Mouse (Mus musculus): ENCODE data around the gene Rps6kl1. TPM values are rescaled to one million over a fixed set of nuclear protein-coding genes. Genes with fewer than 3 reads are reported as not detected.

Gene Rps6kl1
- polyA plus RNA-seq, 1 experiment from 2014 or later: 1.4 TPM

DNA sequence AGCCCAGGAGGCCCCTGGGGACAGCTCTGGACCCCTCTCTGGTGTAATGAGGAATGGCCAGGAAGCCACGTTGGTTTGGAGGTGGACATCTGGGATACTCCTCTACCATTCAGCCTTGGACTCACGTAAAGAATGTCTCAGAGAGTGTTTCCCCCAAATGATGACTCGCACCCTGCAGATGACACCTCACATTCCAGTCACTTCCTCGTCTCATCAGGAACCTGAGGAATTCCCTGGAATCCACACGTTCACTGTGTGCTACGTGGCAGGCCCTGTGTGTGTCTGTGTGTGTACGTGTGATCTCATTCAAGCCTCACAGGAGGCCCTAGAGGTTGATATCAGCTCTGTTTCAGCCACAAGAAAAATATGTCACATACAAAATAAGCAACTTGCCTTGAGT is 35.3 kb upstream of the Rps6kl1 start:
- H3K9ac ChIP-seq: no peak overlapping the region
- H3K4me2 ChIP-seq: no peak overlapping the region
- H3K27ac ChIP-seq: no peak overlapping the region
- ATAC-seq (ENCODE audit: borderline replicate concordance, extremely low read depth, low FRiP score, low TSS enrichment): no peak
- H3K4me1 ChIP-seq: peaks cover 18% of the 10 kb centered on the region
- no peaks in the 10 kb centered on the region for H3K9me3 ChIP-seq
- H3K4me3 ChIP-seq: no peak overlapping the region
- H3K27me3 ChIP-seq: no peaks in the 10 kb centered on the region
- no peaks in the 10 kb centered on the region for H3K36me3 ChIP-seq
- 61% methylated on average over 7 of the region's 7 CpGs for WGBS

DNA sequence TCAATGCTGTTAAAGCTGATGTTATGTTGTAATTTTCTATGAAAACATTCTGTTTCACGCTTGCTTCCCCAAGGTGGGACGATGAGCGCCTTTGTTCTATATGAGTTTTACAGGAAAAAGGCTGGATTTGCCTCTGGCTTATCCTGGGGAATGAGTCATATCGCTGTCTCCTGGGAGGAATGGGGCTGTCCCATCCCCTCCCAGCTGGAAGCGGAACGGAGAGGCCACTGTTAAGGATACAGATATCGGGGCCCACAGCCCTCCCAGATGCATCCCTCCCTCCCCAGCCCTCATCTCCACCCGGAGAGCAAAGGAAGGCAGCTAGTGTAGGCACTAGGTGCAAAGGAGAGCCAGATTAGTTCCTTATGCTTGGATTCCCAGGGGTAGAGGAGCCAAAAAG is 34.7 kb upstream of the Rps6kl1 start:
- ATAC-seq (ENCODE audit: borderline replicate concordance, extremely low read depth, low FRiP score, low TSS enrichment): no peak
- no peaks in the 10 kb centered on the region for H3K9me3 ChIP-seq
- no peaks in the 10 kb centered on the region for H3K36me3 ChIP-seq
- WGBS: 55% methylated on average over 8 of the region's 8 CpGs
- no peak overlapping the region for H3K27ac ChIP-seq
- no peak overlapping the region for H3K4me3 ChIP-seq
- H3K4me2 ChIP-seq: no peak overlapping the region
- peaks cover 21% of the 10 kb centered on the region for H3K4me1 ChIP-seq
- H3K9ac ChIP-seq: no peak overlapping the region
- H3K27me3 ChIP-seq: no peaks in the 10 kb centered on the region

DNA sequence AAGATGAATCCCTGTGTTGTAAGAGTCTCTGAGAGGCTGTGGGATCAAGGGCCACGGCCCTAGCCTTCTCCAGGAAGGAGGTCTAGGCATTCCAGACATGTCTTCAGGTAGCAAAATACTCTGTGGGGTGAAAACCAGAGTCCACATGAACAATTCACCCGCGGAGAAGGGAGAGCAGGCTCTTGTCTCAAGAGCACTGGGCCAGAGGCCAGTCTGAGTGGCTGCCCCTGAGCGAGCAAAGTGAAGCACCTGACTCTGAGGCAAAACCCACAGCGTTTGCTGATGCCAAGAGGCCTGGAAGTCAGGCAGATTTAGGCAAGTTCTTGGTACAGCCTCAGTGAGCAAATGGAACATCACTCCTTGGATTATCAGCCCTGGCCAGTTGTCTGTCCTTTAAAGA is 33.1 kb upstream of the Rps6kl1 start:
- H3K27me3 ChIP-seq: no peaks in the 10 kb centered on the region
- peaks cover 21% of the 10 kb centered on the region for H3K4me1 ChIP-seq
- no peak overlapping the region for H3K27ac ChIP-seq
- no peak for ATAC-seq (ENCODE audit: borderline replicate concordance, extremely low read depth, low FRiP score, low TSS enrichment)
- no peak overlapping the region for H3K9ac ChIP-seq
- H3K4me3 ChIP-seq: no peak overlapping the region
- WGBS: 45% methylated on average over 5 of the region's 5 CpGs
- H3K36me3 ChIP-seq: no peaks in the 10 kb centered on the region
- H3K9me3 ChIP-seq: no peaks in the 10 kb centered on the region
- no peak overlapping the region for H3K4me2 ChIP-seq

DNA sequence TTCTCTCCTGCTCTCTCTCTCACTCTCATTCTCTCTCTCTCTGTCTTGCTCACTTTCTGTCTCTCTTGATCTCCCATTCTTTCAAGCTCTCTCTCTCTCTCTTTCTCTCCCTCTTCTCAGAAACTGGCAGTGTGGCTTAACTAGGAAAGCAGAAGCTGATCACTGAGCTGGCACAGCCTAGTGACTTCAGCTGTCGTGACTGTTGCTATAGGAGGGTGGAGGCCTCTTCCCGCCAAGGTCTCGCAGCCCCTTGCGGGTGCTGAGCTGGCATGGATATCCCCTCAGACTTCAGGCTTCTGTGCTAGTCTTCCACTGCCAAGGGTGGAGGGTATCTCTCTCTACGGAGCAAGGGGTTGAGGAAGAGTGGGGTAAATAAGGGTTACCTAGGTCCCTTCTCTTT is 31.8 kb upstream of the Rps6kl1 start:
- ATAC-seq (ENCODE audit: borderline replicate concordance, extremely low read depth, low FRiP score, low TSS enrichment): no peak
- WGBS: 66% methylated on average over 5 of the region's 5 CpGs
- Histone ChIP-seq H3K9ac (no peak overlapping the region), H3K4me3 (no peak overlapping the region), H3K27me3 (no peaks in the 10 kb centered on the region), H3K4me1 (peaks cover 21% of the 10 kb centered on the region), H3K36me3 (no peaks in the 10 kb centered on the region), H3K4me2 (no peak overlapping the region), H3K27ac (no peak overlapping the region), H3K9me3 (no peaks in the 10 kb centered on the region)

DNA sequence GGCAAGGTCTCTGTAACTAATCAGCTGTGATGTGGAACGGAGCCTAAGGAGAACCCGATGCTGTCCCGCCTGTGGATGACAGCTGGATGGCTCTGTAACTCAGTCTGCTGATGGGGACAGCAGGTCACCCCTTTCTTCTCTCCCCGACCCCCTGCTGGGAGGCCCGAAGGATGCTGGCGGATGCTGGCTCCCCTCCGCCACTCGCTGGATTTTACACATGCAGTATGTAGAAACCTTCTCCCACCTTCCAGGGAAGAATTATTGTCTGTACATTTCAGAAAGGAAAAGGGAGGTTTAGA is 31.2 kb upstream of the Rps6kl1 start:
- H3K4me2 ChIP-seq: no peak overlapping the region
- 0 out of 2 replicates have a peak, but pooled peaks have one; percentile 28 for ATAC-seq (ENCODE audit: borderline replicate concordance, extremely low read depth, low FRiP score, low TSS enrichment)
- H3K4me3 ChIP-seq: no peak overlapping the region
- H3K36me3 ChIP-seq: no peaks in the 10 kb centered on the region
- peaks cover 25% of the 10 kb centered on the region for H3K4me1 ChIP-seq
- no peaks in the 10 kb centered on the region for H3K9me3 ChIP-seq
- WGBS: 25% methylated on average over 8 of the region's 8 CpGs
- H3K27ac ChIP-seq: no peak overlapping the region
- H3K9ac ChIP-seq: no peak overlapping the region
- H3K27me3 ChIP-seq: no peaks in the 10 kb centered on the region

DNA sequence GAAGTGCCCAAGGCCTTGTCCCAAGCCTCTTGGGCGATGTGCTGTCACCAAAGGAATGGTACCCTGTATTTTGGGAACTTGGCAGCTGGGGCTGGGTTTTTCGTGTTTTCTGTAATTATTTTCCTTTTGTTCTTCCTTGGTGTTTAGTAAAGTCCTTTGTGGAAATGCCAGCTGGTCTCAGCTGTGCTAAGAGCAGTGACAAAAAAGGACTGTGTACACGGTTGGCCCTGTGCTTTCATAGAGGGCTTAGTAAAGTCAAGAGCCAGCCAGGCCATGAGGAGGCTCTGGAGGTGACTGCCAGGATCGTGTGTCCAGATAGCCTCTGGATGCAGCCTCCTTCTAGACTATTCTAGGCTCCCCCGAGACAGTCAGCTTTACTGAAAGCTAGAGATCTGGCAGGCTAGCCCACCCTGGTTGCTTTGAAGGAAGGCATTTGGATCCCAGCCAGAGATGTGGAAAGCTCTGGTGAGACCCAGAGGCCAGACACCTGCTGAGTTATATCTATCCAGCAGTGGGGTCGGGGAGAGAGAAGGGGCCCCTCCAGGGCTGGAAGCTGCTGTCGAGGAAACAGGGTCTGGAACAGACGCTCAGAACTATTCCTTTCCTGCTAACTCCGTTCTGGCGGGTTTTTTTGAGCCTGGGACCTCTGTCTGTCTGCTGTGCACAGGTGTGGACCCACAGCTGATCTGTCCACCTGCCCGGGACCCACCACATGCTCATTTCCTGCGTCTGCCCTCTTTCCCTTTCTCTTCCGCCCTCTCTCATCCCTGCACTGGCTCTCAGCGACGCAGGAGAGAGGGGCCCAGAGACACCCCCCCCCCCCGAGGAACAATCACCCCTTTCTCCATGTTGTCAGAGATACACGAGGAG is 30.6 kb upstream of the Rps6kl1 start:
- Histone ChIP-seq H3K27ac (no peak overlapping the region), H3K36me3 (no peaks in the 10 kb centered on the region), H3K27me3 (no peaks in the 10 kb centered on the region), H3K9me3 (no peaks in the 10 kb centered on the region), H3K4me1 (peaks cover 31% of the 10 kb centered on the region), H3K4me2 (no peak overlapping the region), H3K4me3 (no peak overlapping the region), H3K9ac (no peak overlapping the region)
- no peak for ATAC-seq (ENCODE audit: borderline replicate concordance, extremely low read depth, low FRiP score, low TSS enrichment)
- 26% methylated on average over 15 of the region's 17 CpGs for WGBS

DNA sequence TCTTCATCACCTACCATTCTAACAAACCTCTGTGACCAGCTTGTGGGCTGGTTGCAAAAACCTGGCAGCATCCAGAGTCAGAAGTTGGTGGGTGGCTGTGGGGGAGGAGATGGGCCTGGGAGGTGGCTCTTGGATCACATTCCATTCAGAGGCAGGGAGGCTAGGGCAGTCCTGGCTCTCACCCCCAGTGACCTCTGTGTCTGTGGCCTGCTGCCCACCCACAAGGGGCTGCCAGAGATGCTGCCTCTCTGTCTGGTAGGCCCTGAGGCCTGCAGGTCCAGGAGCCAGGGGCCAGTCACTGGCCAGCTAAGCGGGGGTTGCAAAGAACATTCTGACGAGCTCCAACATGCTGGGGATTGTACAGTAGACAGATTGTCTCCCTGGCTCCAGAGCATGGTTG is 27.2 kb upstream of the Rps6kl1 start:
- no peaks in the 10 kb centered on the region for H3K9me3 ChIP-seq
- peaks cover 60% of the 10 kb centered on the region for H3K4me1 ChIP-seq
- no peak overlapping the region for H3K9ac ChIP-seq
- H3K36me3 ChIP-seq: no peaks in the 10 kb centered on the region
- H3K4me3 ChIP-seq: no peak overlapping the region
- ATAC-seq (ENCODE audit: borderline replicate concordance, extremely low read depth, low FRiP score, low TSS enrichment): no peak
- H3K4me2 ChIP-seq: no peak overlapping the region
- no peaks in the 10 kb centered on the region for H3K27me3 ChIP-seq
- 77% methylated on average over 2 of the region's 2 CpGs for WGBS
- H3K27ac ChIP-seq: no peak overlapping the region

DNA sequence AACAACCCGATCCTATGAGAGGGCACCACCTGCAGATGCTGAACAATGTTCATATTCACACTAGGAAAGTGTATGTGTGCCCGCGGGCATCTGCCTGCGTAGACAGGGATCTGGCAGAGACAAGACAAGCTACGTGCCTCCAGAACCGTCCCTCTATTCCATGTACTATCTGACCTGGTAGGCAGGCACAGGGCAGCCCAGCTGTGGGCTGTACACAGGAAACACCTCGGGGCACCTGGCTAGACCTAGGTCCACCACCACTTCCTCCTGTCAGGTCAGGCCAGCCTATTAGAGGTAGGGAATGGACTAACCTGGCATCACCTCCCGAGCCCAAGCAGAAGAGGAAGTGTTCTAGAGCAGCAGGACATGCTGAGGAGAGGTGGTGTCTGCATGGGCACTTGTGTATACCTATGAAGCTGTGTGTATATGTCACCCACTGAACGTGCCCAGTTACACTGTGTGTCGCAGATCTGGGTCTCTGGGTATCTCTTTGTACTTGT is 26.7 kb upstream of the Rps6kl1 start, which contains the start of gene Pgf:
Gene Pgf, minus strand, starts transcription at position 51 of the 500 bp plus-strand sequence.
- H3K4me1 ChIP-seq: peaks cover 65% of the 10 kb centered on the region
- peak within 1 kb of the TSS; percentile 39 for H3K4me3 ChIP-seq
- no peaks in the 10 kb centered on the region for H3K9me3 ChIP-seq
- WGBS: 69% methylated on average over 10 of the region's 10 CpGs
- H3K4me2 ChIP-seq: peak within 1 kb of the TSS; percentile 80
- H3K9ac ChIP-seq: peak within 1 kb of the TSS; percentile 40
- H3K27ac ChIP-seq: peak within 1 kb of the TSS; percentile 74
- H3K36me3 ChIP-seq: no peaks in the 10 kb centered on the region
- no peak for ATAC-seq (ENCODE audit: borderline replicate concordance, extremely low read depth, low FRiP score, low TSS enrichment)
- H3K27me3 ChIP-seq: no peaks in the 10 kb centered on the region

DNA sequence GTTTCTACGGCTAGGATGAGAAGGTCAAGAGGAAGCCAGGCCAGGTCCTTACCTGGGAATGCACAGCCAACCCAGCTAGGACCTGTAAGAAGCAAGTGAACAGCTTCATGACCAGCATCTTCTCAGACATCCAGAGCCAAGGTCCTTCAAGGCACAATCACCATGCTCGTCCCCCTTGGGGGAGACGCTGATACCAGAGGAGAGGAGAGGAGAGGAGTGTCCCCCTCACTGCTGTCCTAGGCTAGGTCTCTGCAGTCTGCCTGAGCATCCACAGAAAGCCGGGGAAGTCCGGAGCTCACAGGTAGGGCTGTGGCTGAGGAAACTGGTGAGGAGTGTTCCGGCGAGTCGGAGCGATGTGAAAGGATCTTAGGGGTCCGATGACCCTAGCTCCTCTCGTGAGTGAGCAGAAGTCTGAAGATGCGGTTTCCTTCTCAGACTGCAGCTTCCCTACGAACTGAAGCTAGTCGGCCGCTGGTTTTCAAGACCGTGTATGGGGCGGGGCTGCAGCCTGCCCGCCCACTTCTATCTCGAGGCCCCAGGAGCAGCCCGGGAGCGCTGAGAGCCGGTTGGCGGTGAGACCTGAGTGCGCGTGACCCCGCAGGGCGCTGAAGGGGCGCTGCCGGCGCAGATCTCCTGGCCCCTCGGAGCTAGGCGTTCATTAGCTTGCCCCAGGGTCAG is 25.9 kb upstream of the Rps6kl1 start:
- H3K27me3 ChIP-seq: no peaks in the 10 kb centered on the region
- H3K36me3 ChIP-seq: no peaks in the 10 kb centered on the region
- peak overlapping the region; percentile 40 for H3K9ac ChIP-seq
- H3K27ac ChIP-seq: peak overlapping the region; percentile 74
- peak overlapping the region; percentile 39 for H3K4me3 ChIP-seq
- ATAC-seq (ENCODE audit: borderline replicate concordance, extremely low read depth, low FRiP score, low TSS enrichment): peak; percentile 49; the same call in 1 of the 2 replicates
- no peaks in the 10 kb centered on the region for H3K9me3 ChIP-seq
- H3K4me2 ChIP-seq: peak overlapping the region; percentile 80
- peaks cover 64% of the 10 kb centered on the region for H3K4me1 ChIP-seq
- 2% methylated on average over 32 of the region's 32 CpGs for WGBS

DNA sequence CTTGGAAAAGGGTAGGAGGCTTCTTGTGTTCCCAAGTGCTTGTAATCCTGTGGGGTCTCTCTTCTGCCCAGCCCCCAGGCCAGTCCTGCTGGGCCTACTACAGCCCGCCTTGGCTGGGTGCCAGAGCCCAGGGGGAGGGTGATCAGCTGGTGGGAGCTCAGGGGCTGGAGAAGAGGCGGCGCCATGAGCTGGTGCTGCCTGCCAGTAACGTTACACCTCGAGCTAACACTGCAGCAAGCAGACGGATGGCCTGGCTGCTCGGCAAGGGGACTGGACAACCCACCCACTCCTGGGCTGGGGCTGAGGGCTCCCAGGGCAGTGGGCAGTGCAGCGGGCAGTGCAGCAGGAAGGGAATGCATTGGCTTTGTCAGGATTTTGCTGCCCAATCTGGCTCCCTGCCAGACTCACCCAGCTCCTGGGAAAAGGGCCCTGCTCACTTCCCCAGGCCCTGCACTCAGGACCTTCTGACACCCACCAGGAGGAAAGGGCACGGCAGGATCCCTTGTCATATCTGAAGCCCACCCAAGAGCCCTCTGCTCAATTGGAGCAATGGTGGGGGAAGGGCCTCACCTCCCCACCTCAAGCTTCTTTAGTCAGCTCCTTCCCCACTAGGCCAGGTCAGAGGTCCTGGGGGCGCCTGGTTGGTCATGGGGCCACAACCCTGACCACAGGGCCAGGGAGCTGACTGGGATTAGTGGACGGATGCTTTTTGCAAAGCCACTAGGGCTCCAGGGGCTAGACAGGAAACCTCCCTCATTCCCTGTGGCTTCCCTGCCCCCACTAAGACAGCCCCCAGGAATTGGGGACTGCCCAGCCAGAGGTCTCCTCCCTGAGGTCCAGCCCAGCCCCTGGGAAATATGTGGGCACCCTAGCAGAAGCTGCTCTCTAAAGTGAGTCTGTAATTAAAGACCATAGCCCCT is 25.1 kb upstream of the Rps6kl1 start:
- Histone ChIP-seq H3K4me2 (peak overlapping the region; percentile 80), H3K4me3 (peak overlapping the region; percentile 39), H3K36me3 (no peaks in the 10 kb centered on the region), H3K9ac (peak overlapping the region; percentile 40), H3K27me3 (no peaks in the 10 kb centered on the region), H3K9me3 (no peaks in the 10 kb centered on the region), H3K4me1 (peaks cover 57% of the 10 kb centered on the region), H3K27ac (peak overlapping the region; percentile 74)
- 8% methylated on average over 11 of the region's 11 CpGs for WGBS
- ATAC-seq (ENCODE audit: borderline replicate concordance, extremely low read depth, low FRiP score, low TSS enrichment): peak; percentile 77

DNA sequence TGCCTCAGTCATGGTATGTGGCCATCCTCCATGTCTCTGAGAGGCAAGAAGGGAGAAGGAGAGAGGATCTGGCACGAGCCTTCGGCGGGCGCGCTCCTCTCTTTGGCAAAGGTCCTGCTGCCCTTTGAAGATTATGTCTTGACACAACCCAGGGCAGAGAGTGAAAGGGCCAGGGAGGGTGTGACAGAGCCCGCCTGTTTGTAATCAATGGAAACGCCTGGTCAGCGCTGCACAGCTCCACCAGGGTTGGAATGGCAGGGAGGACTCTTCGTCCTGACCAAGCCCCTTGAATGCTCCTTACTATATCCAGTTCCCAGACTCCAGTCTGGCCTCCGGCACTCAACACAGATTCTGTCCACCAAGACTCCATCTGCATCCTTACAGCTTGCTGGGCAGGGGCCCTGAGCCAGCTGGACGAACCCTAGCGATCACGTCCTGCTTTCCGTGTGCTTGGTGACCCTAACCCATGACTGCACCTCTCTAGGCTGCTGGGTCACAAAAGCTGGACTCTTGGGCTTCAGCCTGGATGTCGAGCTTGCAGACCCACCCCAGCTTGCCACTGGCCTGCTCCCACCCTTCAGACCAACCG is 24.1 kb upstream of the Rps6kl1 start:
- Histone ChIP-seq H3K4me3 (peak overlapping the region; percentile 39), H3K36me3 (no peaks in the 10 kb centered on the region), H3K27ac (peak overlapping the region; percentile 74), H3K9me3 (no peaks in the 10 kb centered on the region), H3K4me1 (peaks cover 58% of the 10 kb centered on the region), H3K9ac (peak overlapping the region; percentile 40), H3K4me2 (peak overlapping the region; percentile 80), H3K27me3 (no peaks in the 10 kb centered on the region)
- ATAC-seq (ENCODE audit: borderline replicate concordance, extremely low read depth, low FRiP score, low TSS enrichment): peak; percentile 15; the same call in 1 of the 2 replicates
- 22% methylated on average over 16 of the region's 16 CpGs for WGBS

Measured in lung, embryonic 15.5 days (tissue).